Mouse (Mus musculus) layer of hippocampus, adult 6 months (tissue): ENCODE results near the gene Ninl. TPM values are rescaled to one million over a fixed set of nuclear protein-coding genes. Genes with fewer than 3 reads are reported as not detected.

Source experiments
- long read RNA-seq, 2 experiments: library from polyadenylated mRNA; unstranded; transcript quantifications; one replicate each; pipeline ENCODE4 v2.0.0; 2019 to 2020
- polyA plus RNA-seq: library from polyadenylated mRNA; unstranded; fragments of <200 nt; fragmentation: Nextera tagmentation; gene quantifications from 2 replicates; pipeline ENCODE4 v1.2.3, GENCODE M21; 2021

Ninl gene
- 1.2 and 1.9 TPM in 2 replicates for polyA plus RNA-seq
- long read RNA-seq, experiment 1, partial matches to known transcripts = 8 of 10 reads
- long read RNA-seq, experiment 1, other reads (novel, unspliced or antisense) = 2 of 10 reads
- long read RNA-seq, experiment 2, full-length matches to known transcripts = 6 of 18 reads
- long read RNA-seq, experiment 2, partial matches to known transcripts = 3 of 18 reads
- long read RNA-seq, experiment 2, other reads (novel, unspliced or antisense) = 9 of 18 reads

GRCm38 (mm10) chr2:151039232-151039695 lies at the start of gene Ninl, which contains the start of gene Nanp:
Gene Ninl (minus strand): TSS chr2:151039382.
Gene Nanp (minus strand): TSS chr2:151039398.

GRCm38 (mm10) chr2:150904936-150905450 lies 134.2 kb downstream of the Ninl start, which contains the start of gene Gins1:
Gene Gins1 (plus strand): TSS chr2:150905400.

GRCm38 (mm10) chr2:150904272-150904935 lies 134.8 kb downstream of the Ninl start, which contains the start of gene Abhd12:
Gene Abhd12 (minus strand): TSS chr2:150904741.

Other genes starting within 250 kb of the Ninl start
- gene Abhd12, start 134.6 kb downstream of the Ninl start, polyA plus RNA-seq = 326 and 331 TPM in 2 replicates
- gene Gins1, start 134.0 kb downstream of the Ninl start, polyA plus RNA-seq = 1.1 and 1.3 TPM in 2 replicates
- gene Nanp, start within 50 bp of the Ninl start, polyA plus RNA-seq = 47.2 and 47.8 TPM in 2 replicates
- not detected in 2 replicates for gene Gm14151, start 53.0 kb upstream of the Ninl start, polyA plus RNA-seq
- not detected in 2 replicates for gene Gm14147, start 58.9 kb upstream of the Ninl start, polyA plus RNA-seq